Mouse (Mus musculus) thymus, adult 2 months (tissue): ENCODE results near the gene Sec14l1. TPM values are rescaled to one million over a fixed set of nuclear protein-coding genes. Genes with fewer than 3 reads are reported as not detected.

Experiments
- DNase-seq: peaks from one replicate; pipeline ENCODE4 v3.0.0; 2021
- H3K27ac ChIP-seq: fragments of 200-500 bp; 2 replicates; pipeline ENCODE4 v1.5.1; 2012; ENCODE audit warnings: low read length, control low read depth; ENCODE audit not compliant: control insufficient read depth, insufficient read depth
- H3K27me3 ChIP-seq: fragments of 200-500 bp; 2 replicates; pipeline ENCODE4 v1.6.1; 2012; ENCODE audit warnings: mild to moderate bottlenecking, low read length, moderate library complexity, mixed read lengths; ENCODE audit not compliant: control insufficient read depth, insufficient read depth
- H3K36me3 ChIP-seq: fragments of 200-500 bp; 2 replicates; pipeline ENCODE4 v1.6.1; 2012; ENCODE audit warnings: mild to moderate bottlenecking, low read length, moderate library complexity; ENCODE audit not compliant: control insufficient read depth, insufficient read depth
- H3K4me1 ChIP-seq: fragments of 200-500 bp; replicated peaks from 2 replicates; pipeline ENCODE4 v1.6.1; 2012; ENCODE audit warnings: low read length; ENCODE audit not compliant: control insufficient read depth, insufficient read depth
- H3K4me3 ChIP-seq: fragments of 200-500 bp; 2 replicates; pipeline ENCODE4 v1.5.1; 2012; ENCODE audit warnings: mild to moderate bottlenecking, low read length, control low read depth, moderate library complexity; ENCODE audit not compliant: control insufficient read depth, insufficient read depth
- CTCF ChIP-seq: fragments of 200-500 bp; IDR thresholded peaks from 2 replicates; pipeline ENCODE4 v1.5.1; 2012; ENCODE audit warnings: mild to moderate bottlenecking, control low read depth, low read length, moderate library complexity, borderline replicate concordance; ENCODE audit not compliant: control insufficient read depth, poor library complexity, insufficient read depth; ENCODE audit errors: extremely low read depth
- POLR2A ChIP-seq: fragments of 200-500 bp; IDR thresholded peaks from 2 replicates; pipeline ENCODE4 v1.6.1; 2012; ENCODE audit warnings: mild to moderate bottlenecking, low read length, control low read depth, moderate library complexity; ENCODE audit not compliant: control insufficient read depth, poor library complexity, insufficient read depth; ENCODE audit errors: extremely low read depth
- WGBS: fragments of 180-500 bp; shearing (Covaris S2); methylation state at CpG from one replicate; pipeline ENCODE4 v1.1.7; 2018; 5-methylcytosine and 5-hydroxymethylcytosine counted together
- polyA plus RNA-seq: library from polyadenylated mRNA; depleted of rRNA; stranded (reverse); fragments of >200 nt; gene quantifications from 2 replicates; pipeline ENCODE4 v1.2.3, GENCODE M21; 2012

Sec14l1 gene
- polyA plus RNA-seq, 1 experiment: 84.8 TPM

DNA sequence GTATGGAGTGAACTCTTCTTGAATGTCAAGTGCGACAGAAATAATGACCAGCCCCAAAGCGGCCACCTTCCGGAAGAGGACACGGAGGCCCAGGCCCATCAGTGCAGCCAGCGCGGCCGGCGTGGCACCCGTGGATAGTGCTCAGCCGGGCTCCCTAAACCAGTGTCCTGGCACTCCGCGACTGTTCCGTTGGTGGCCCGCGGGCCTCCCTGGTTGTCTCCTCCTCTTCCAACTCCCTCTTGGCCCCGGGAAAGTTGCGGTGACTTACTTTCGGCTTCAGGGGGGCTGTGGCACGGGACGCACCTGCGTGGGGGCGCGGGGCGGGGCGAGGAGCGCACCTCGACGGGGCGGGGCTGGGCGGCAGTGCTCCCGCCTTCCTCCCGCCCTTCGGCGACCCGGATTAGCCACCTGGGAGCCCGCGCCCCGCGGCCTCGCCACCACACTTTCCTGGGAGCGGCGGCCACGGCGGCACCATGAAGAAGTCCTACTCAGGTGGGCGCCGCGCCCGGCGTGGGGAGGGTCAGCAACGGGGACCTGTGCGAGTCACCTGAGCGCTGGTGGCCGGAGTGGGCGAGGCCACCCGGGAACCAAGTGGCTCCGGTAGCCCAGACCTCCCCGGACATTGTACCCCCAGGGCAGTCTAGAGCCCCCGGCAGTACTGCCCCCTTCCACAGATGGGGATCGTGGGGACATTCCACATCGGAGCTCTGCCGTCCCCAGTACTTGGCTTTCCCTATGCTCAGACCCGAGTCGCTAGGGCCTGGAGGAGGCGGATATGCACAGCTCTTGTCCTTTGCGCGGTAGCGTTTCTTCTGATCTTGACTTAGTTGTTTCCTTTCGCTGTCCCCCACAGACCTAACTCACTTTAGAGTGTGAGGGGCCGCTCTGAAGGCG, 84.6 kb downstream of the Sec14l1 start, which contains the start of gene Sept9:
Gene Sept9, plus strand, starts transcription at position 380 of the 894 bp plus-strand sequence.
- peak within 1 kb of the TSS; percentile 80 for H3K4me3 ChIP-seq
- no peak within 1 kb of the TSS; the same call in 1 of the 2 replicates for H3K27ac ChIP-seq
- TF ChIP-seq POLR2A (no peak), CTCF (no peak; the same call in 1 of the 2 replicates)
- 8% methylated on average over 70 of the region's 70 CpGs for WGBS
- H3K36me3 ChIP-seq: no peaks in the 10 kb centered on the region
- peak; percentile 68 for DNase-seq
- H3K4me1 ChIP-seq: peaks cover 18% of the 10 kb centered on the region
- H3K27me3 ChIP-seq: no peaks in the 10 kb centered on the region

DNA sequence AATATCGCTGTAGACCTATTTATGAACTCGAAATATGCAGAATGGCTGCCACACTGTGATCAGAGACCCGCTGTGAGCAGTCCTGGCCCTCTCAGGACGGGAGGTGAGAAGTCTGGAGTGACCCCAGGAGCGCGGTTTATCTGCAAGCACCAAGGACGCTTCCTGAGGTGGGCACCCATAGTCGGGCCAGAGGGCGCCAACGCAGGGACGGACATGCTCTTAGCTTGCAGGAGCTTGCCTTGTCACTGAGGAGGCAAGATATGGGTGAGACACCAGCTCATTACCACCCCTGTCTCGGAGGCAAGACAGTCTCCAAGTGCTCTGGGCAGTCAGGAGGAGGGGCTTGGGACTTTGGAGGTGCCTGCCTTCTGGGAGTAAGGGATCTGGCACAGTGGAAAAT, 86.9 kb downstream of the Sec14l1 start:
- H3K4me1 ChIP-seq: peaks cover 18% of the 10 kb centered on the region
- no peaks in the 10 kb centered on the region for H3K27me3 ChIP-seq
- TF ChIP-seq CTCF: no peak
- no peak for TF ChIP-seq POLR2A
- no peak overlapping the region for H3K4me3 ChIP-seq
- no peak overlapping the region for H3K27ac ChIP-seq
- WGBS: 95% methylated on average over 12 of the region's 12 CpGs
- no peaks in the 10 kb centered on the region for H3K36me3 ChIP-seq
- DNase-seq: no peak

DNA sequence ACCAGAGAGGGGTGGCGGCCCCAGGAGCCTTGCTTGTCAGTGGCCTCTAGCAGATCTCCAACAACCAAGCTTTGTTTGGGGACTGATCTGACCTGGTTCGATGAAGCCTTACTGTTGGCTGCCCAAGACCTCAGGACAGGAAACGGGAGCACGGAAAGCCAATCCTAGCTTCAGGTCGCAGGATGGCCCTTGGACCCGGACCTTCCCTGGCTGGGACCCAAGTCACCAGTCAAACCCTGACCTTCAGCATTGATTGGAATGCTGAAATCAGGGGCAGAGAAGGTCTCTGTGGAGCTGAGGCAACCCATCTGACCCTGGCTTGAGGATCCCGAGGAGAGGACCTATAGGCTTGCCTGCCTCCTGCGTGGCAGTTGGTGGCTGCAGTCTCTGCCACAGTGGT, 89.6 kb downstream of the Sec14l1 start:
- no peak for TF ChIP-seq POLR2A
- no peak for TF ChIP-seq CTCF
- Histone ChIP-seq H3K36me3 (no peaks in the 10 kb centered on the region), H3K27ac (no peak overlapping the region), H3K27me3 (no peaks in the 10 kb centered on the region), H3K4me1 (peaks cover 14% of the 10 kb centered on the region), H3K4me3 (no peak overlapping the region)
- DNase-seq: no peak
- WGBS: 97% methylated on average over 8 of the region's 8 CpGs

DNA sequence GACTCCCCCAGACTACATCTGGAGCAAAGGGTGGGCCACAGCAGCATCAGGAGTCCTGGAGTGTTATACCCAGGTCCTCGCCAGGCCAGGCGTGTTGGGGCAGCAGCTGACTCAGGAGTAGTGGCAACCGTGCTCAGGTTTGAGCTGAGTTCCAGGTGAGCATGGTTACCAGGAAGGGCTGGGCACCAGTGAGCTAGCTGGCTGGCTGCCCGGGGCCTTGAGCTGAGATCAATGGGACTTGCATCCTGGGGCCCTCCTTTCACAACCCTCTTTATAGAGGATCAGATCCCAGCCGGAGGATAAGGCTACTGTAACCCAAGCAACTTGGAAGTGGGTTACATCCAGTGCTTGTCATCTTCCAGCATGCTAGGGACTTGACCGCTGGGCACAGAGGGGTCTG, 90.1 kb downstream of the Sec14l1 start:
- Histone ChIP-seq H3K4me1 (peaks cover 9% of the 10 kb centered on the region), H3K36me3 (no peaks in the 10 kb centered on the region), H3K27me3 (no peaks in the 10 kb centered on the region), H3K27ac (no peak overlapping the region), H3K4me3 (no peak overlapping the region)
- DNase-seq: no peak
- 95% methylated on average over 6 of the region's 6 CpGs for WGBS
- TF ChIP-seq CTCF (no peak), POLR2A (no peak)

DNA sequence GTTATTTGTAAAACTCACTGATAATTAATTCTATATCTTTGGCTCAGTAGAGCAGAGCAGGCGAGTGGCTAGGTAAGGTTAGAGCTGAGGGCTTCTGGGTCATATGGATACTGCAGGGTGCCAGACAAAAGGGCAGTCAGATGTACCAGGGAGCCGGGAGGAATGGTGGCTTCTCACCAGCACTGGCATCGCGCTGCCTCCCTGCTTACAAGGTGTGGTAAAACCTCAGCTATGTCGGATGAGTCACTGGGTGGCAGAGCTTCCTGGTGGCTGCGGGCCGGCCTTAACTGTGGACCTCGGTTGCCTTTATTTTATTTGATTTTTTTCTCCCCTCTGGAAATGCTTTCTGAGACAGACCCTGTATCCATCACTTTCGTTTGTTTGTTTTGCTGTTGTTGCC, 90.5 kb downstream of the Sec14l1 start:
- Histone ChIP-seq H3K36me3 (no peaks in the 10 kb centered on the region), H3K4me3 (no peak overlapping the region), H3K4me1 (peaks cover 6% of the 10 kb centered on the region), H3K27ac (no peak overlapping the region), H3K27me3 (no peaks in the 10 kb centered on the region)
- no peak for TF ChIP-seq CTCF
- TF ChIP-seq POLR2A: no peak
- 86% methylated on average over 9 of the region's 9 CpGs for WGBS
- DNase-seq: no peak

DNA sequence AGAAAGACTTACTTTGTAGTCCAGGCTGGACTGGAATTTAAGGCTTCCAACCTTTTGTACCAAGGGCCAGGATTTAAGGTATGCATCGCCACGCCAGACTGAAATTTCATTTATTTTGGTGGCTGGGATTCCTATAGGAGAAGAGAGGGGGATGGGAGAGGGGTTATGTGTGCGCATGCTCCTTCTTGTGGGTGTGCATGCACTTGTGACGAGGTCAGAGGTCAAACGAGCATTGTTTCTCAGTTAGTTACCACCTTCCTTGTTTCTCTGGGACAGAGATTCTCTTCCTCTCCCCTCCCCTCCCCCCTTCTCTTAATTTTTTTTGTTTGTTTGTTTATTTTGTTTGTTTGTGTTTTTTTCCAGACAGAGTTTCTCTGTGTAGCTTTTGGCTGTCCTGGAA, 92.5 kb downstream of the Sec14l1 start:
- DNase-seq: no peak
- Histone ChIP-seq H3K4me1 (no peaks in the 10 kb centered on the region), H3K27ac (no peak overlapping the region), H3K4me3 (no peak overlapping the region), H3K27me3 (no peaks in the 10 kb centered on the region), H3K36me3 (no peaks in the 10 kb centered on the region)
- WGBS: 94% methylated on average over 5 of the region's 5 CpGs
- TF ChIP-seq POLR2A (no peak), CTCF (no peak)
